Comparison of ENCODE assay signal across 18 mouse cellular contexts in genomic region chr1:128595105-128595420, GRCm38 (mm10). TPM values are rescaled to one million over a fixed set of nuclear protein-coding genes. Genes with fewer than 3 reads are reported as not detected.
DNase-seq lines count a peak whose midpoint lies in the region; ATAC-seq and TF ChIP-seq lines count a peak whose summit lies in the region.
"Had no signal": no experiment of that assay in that cellular context is flagged by ENCODE, and none has a peak within 500 bp of the region (broad histone marks: within the 10 kb centered on the region; RNA-seq: fewer than 3 reads in every experiment).

No protein-coding gene starts in this region.

- H3K4me1 ChIP-seq in forebrain, embryonic 10.5 days: peaks cover 62% of the 10 kb centered on the region
- peaks cover 48% of the 10 kb centered on the region for H3K4me1 ChIP-seq in forebrain, embryonic 16.5 days (replicated peaks; ENCODE audit: control insufficient read depth, insufficient read depth, low read length)
- H3K4me1 ChIP-seq in lung, embryonic 16.5 days (replicated peaks; ENCODE audit: control insufficient read depth, insufficient read depth, low read length): peaks cover 21% of the 10 kb centered on the region
- H3K4me1 ChIP-seq in lung, postnatal 0 days (ENCODE audit: insufficient read depth, low read depth, low read length): no peaks in the 10 kb centered on the region
- peaks cover 49% of the 10 kb centered on the region for H3K4me1 ChIP-seq in forebrain, embryonic 13.5 days
- H3K4me1 ChIP-seq in midbrain, embryonic 14.5 days (ENCODE audit: control insufficient read depth, insufficient read depth, low read length): peaks cover 38% of the 10 kb centered on the region

- peaks cover 40% of the 10 kb centered on the region for H3K27me3 ChIP-seq in forebrain, embryonic 10.5 days (ENCODE audit: poor library complexity, severe bottlenecking)
- H3K27me3 ChIP-seq in forebrain, embryonic 16.5 days (replicated peaks; ENCODE audit: control insufficient read depth, insufficient read depth, low read length): no peaks in the 10 kb centered on the region
- H3K27me3 ChIP-seq in lung, embryonic 16.5 days (ENCODE audit: control insufficient read depth, insufficient read depth, low read depth, low read length): no peaks in the 10 kb centered on the region
- H3K27me3 ChIP-seq in lung, postnatal 0 days (replicated peaks; ENCODE audit: insufficient read depth, low read length): no peaks in the 10 kb centered on the region
- peaks cover 7% of the 10 kb centered on the region; the same call in 1 of the 2 replicates for H3K27me3 ChIP-seq in forebrain, embryonic 13.5 days
- no peaks in the 10 kb centered on the region for H3K27me3 ChIP-seq in midbrain, embryonic 14.5 days (ENCODE audit: control insufficient read depth, insufficient read depth, low read length)

- no peaks in the 10 kb centered on the region for H3K9me3 ChIP-seq in forebrain, embryonic 10.5 days
- H3K9me3 ChIP-seq in forebrain, embryonic 16.5 days (ENCODE audit: control insufficient read depth, low read length): no peaks in the 10 kb centered on the region
- no peaks in the 10 kb centered on the region for H3K9me3 ChIP-seq in lung, embryonic 16.5 days (ENCODE audit: control insufficient read depth, low read length)
- H3K9me3 ChIP-seq in lung, postnatal 0 days (ENCODE audit: low read length): no peaks in the 10 kb centered on the region
- H3K9me3 ChIP-seq in forebrain, embryonic 13.5 days (replicated peaks): no peaks in the 10 kb centered on the region
- H3K9me3 ChIP-seq in midbrain, embryonic 14.5 days (ENCODE audit: control insufficient read depth, low read length): no peaks in the 10 kb centered on the region
- H3K9me3 ChIP-seq: embryonic facial prominence, embryonic 15.5 days; heart, embryonic 13.5 days had no signal

- H3K4me2 ChIP-seq in forebrain, embryonic 16.5 days (ENCODE audit: low read length): no peak overlapping the region
- H3K4me2 ChIP-seq in lung, embryonic 16.5 days (ENCODE audit: low read depth, low read length): peak overlapping the region; percentile 15; the same call in 1 of the 2 replicates
- H3K4me2 ChIP-seq in lung, postnatal 0 days (replicated peaks; ENCODE audit: low read depth, low read length): no peak overlapping the region
- H3K4me2 ChIP-seq in forebrain, embryonic 13.5 days: peak overlapping the region; percentile 34; the same call in 1 of the 2 replicates
- H3K4me2 ChIP-seq in midbrain, embryonic 14.5 days (ENCODE audit: low read length): peak overlapping the region; percentile 90
- H3K4me2 ChIP-seq: embryonic facial prominence, embryonic 15.5 days; heart, embryonic 13.5 days had no signal

- H3K36me3 ChIP-seq in forebrain, embryonic 10.5 days (replicated peaks): no peaks in the 10 kb centered on the region
- H3K36me3 ChIP-seq in forebrain, embryonic 16.5 days (ENCODE audit: control insufficient read depth, insufficient read depth): no peaks in the 10 kb centered on the region
- no peaks in the 10 kb centered on the region for H3K36me3 ChIP-seq in lung, embryonic 16.5 days (ENCODE audit: control insufficient read depth, insufficient read depth, low read length)
- H3K36me3 ChIP-seq in lung, postnatal 0 days (ENCODE audit: insufficient read depth, low read length): no peaks in the 10 kb centered on the region
- H3K36me3 ChIP-seq in forebrain, embryonic 13.5 days (ENCODE audit: poor library complexity, severe bottlenecking): no peaks in the 10 kb centered on the region
- no peaks in the 10 kb centered on the region for H3K36me3 ChIP-seq in midbrain, embryonic 14.5 days (ENCODE audit: control insufficient read depth, insufficient read depth, low read length)
- H3K36me3 ChIP-seq: embryonic facial prominence, embryonic 15.5 days; heart, embryonic 13.5 days had no signal

- peak overlapping the region; percentile 28; the same call in 1 of the 2 replicates for H3K4me3 ChIP-seq in forebrain, embryonic 10.5 days
- H3K4me3 ChIP-seq in forebrain, embryonic 16.5 days (replicated peaks; ENCODE audit: low read length): no peak overlapping the region
- no peak overlapping the region for H3K4me3 ChIP-seq in lung, embryonic 16.5 days (ENCODE audit: low read length)
- no peak overlapping the region for H3K4me3 ChIP-seq in lung, postnatal 0 days (ENCODE audit: low read depth, low read length)
- no peak overlapping the region for H3K4me3 ChIP-seq in forebrain, embryonic 13.5 days
- no peak overlapping the region for H3K4me3 ChIP-seq in midbrain, embryonic 14.5 days (replicated peaks; ENCODE audit: low read depth, low read length)
- H3K4me3 ChIP-seq: embryonic facial prominence, embryonic 15.5 days; heart, embryonic 13.5 days had no signal

- DNase-seq in forebrain, embryonic 10.5 days (ENCODE audit: extremely low spot score, low spot score): no peak
- DNase-seq in lung, postnatal 0 days (ENCODE audit: low spot score): no peak
- no peak for DNase-seq in midbrain, embryonic 14.5 days
- DNase-seq in cerebellum, postnatal 36 days: no peak
- DNase-seq in frontal cortex, postnatal 14 days (ENCODE audit: low spot score in 2 of 2): no peak
- DNase-seq: adrenal gland, postnatal 36 days; kidney, adult 9 months; kidney, postnatal 4 days; liver; lung, postnatal 14 days; right cerebral cortex, adult 18-20 months; thymus, postnatal 36 days had no signal

- ATAC-seq in forebrain, embryonic 16.5 days: no peak
- no peak for ATAC-seq in lung, embryonic 16.5 days (ENCODE audit: low read depth)
- ATAC-seq in lung, postnatal 0 days: no peak
- no peak for ATAC-seq in forebrain, embryonic 13.5 days
- ATAC-seq in midbrain, embryonic 14.5 days (ENCODE audit: low FRiP score, low TSS enrichment): no peak
- ATAC-seq: activated CD4-positive, CD25-positive, alpha-beta regulatory T cell, adult 4 months had no signal

- no peak for TF ChIP-seq EP300 in lung, postnatal 0 days (IDR thresholded peaks at IDR 0.05)

- no peak for TF ChIP-seq CTCF in lung, postnatal 0 days (IDR thresholded peaks at IDR 0.05)

- H3K9ac ChIP-seq in forebrain, embryonic 16.5 days (replicated peaks; ENCODE audit: low read depth, low read length): no peak overlapping the region
- no peak overlapping the region for H3K9ac ChIP-seq in lung, embryonic 16.5 days (ENCODE audit: low read length)
- H3K9ac ChIP-seq in lung, postnatal 0 days (replicated peaks; ENCODE audit: low read depth): no peak overlapping the region
- H3K9ac ChIP-seq in forebrain, embryonic 13.5 days: no peak overlapping the region
- no peak overlapping the region for H3K9ac ChIP-seq in midbrain, embryonic 14.5 days (replicated peaks; ENCODE audit: low read length)
- H3K9ac ChIP-seq: embryonic facial prominence, embryonic 15.5 days; heart, embryonic 13.5 days had no signal

- 19% methylated on average over 3 of the region's 3 CpGs for WGBS in forebrain, embryonic 10.5 days
- 22% methylated on average over 3 of the region's 3 CpGs for WGBS in forebrain, embryonic 16.5 days
- WGBS in lung, embryonic 16.5 days: 12% methylated on average over 3 of the region's 3 CpGs
- WGBS in lung, postnatal 0 days: 16% methylated on average over 3 of the region's 3 CpGs
- WGBS in forebrain, embryonic 13.5 days: 31% methylated on average over 3 of the region's 3 CpGs
- WGBS in midbrain, embryonic 14.5 days: 22% methylated on average over 3 of the region's 3 CpGs

- H3K27ac ChIP-seq in forebrain, embryonic 10.5 days: peak overlapping the region; percentile 77
- no peak overlapping the region for H3K27ac ChIP-seq in forebrain, embryonic 16.5 days (ENCODE audit: low read length)
- peak overlapping the region; percentile 41 for H3K27ac ChIP-seq in lung, embryonic 16.5 days (ENCODE audit: low read length)
- no peak overlapping the region for H3K27ac ChIP-seq in lung, postnatal 0 days (ENCODE audit: low read length)
- H3K27ac ChIP-seq in forebrain, embryonic 13.5 days: no peak overlapping the region
- peak overlapping the region; percentile 45; the same call in 1 of the 2 replicates for H3K27ac ChIP-seq in midbrain, embryonic 14.5 days (replicated peaks; ENCODE audit: low read depth, low read length)
- H3K27ac ChIP-seq: embryonic facial prominence, embryonic 15.5 days; heart, embryonic 13.5 days had no signal

RNA-seq across cellular contexts. Expression of gene Cxcr4, which starts 3.0 kb away (rescaled TPM):
- polyA plus RNA-seq in forebrain, embryonic 10.5 days (2016; fragmentation: Nextera tagmentation; extraction: Ambion mirVana): 6.6 and 7.9 TPM in 2 replicates
- polyA plus RNA-seq in forebrain, embryonic 16.5 days (2015; fragmentation: Nextera tagmentation; extraction: Ambion mirVana): 11.3 and 14.4 TPM in 2 replicates
- polyA plus RNA-seq in lung, embryonic 16.5 days (2015; fragmentation: Nextera tagmentation; extraction: Ambion mirVana): 9.0 and 9.1 TPM in 2 replicates
- 13.3 and 15.1 TPM in 2 replicates for polyA plus RNA-seq in lung, postnatal 0 days (2015; fragmentation: Nextera tagmentation; extraction: Ambion mirVana)
- polyA plus RNA-seq in forebrain, embryonic 13.5 days (2015; fragmentation: Nextera tagmentation; extraction: Ambion mirVana): 5.8 and 9.1 TPM in 2 replicates
- polyA plus RNA-seq in midbrain, embryonic 14.5 days (2014; fragmentation: Nextera tagmentation; extraction: Ambion mirVana): 10.2 and 12.3 TPM in 2 replicates

Comparison
In these comparisons a context has a peak if more than half of its experiments do, and no peak if none do; other contexts are left out.
1. H3K27ac ChIP-seq: peak in forebrain, embryonic 10.5 days (single experiment), lung, embryonic 16.5 days (single experiment) and midbrain, embryonic 14.5 days (single experiment); none in forebrain, embryonic 16.5 days (single experiment), lung, postnatal 0 days (single experiment) and forebrain, embryonic 13.5 days (single experiment).
2. H3K4me2 ChIP-seq: peak in lung, embryonic 16.5 days (single experiment), forebrain, embryonic 13.5 days (single experiment) and midbrain, embryonic 14.5 days (single experiment); none in forebrain, embryonic 16.5 days (single experiment) and lung, postnatal 0 days (single experiment).